Mouse (Mus musculus): ENCODE data around the gene Pxylp1. TPM values are rescaled to one million over a fixed set of nuclear protein-coding genes. Genes with fewer than 3 reads are reported as not detected.

The Pxylp1 gene
- total and polyA plus RNA-seq, 2 experiments from 2014 or later: 22.6 to 35.1 TPM

- H3K4me3 ChIP-seq (ENCODE audit: low read depth, low read length): no peak overlapping the region
- H3K4me2 ChIP-seq (ENCODE audit: low read depth): no peak overlapping the region
Measured at GRCm38 (mm10) chr9:96835374-96835921, 57.0 kb downstream of the Pxylp1 start.

GRCm38 (mm10) chr9:96833606-96834005 lies 58.9 kb downstream of the Pxylp1 start:
- Histone ChIP-seq H3K27ac (ENCODE audit: low read depth, low read length) (no peak overlapping the region), H3K4me3 (ENCODE audit: low read depth, low read length) (no peak overlapping the region), H3K4me1 (ENCODE audit: insufficient read depth) (peaks cover 8% of the 10 kb centered on the region; the same call in 1 of the 2 replicates), H3K9ac (no peak overlapping the region), H3K9me3 (ENCODE audit: low read length) (no peaks in the 10 kb centered on the region), H3K36me3 (ENCODE audit: insufficient read depth) (no peaks in the 10 kb centered on the region), H3K4me2 (ENCODE audit: low read depth) (no peak overlapping the region), H3K27me3 (ENCODE audit: insufficient read depth, low read length) (no peaks in the 10 kb centered on the region)
- no peak for TF ChIP-seq CTCF (IDR thresholded peaks at IDR 0.05; ENCODE audit: low read depth)
- no peak for ATAC-seq
- no peak for DNase-seq
- 59% methylated on average over 5 of the region's 5 CpGs for WGBS

More at GRCm38 (mm10) chr9:96835374-96835921, 57.0 kb downstream of the Pxylp1 start:
- H3K9me3 ChIP-seq (ENCODE audit: low read length): no peaks in the 10 kb centered on the region
- no peak for TF ChIP-seq CTCF (IDR thresholded peaks at IDR 0.05; ENCODE audit: low read depth)
- no peak overlapping the region for H3K9ac ChIP-seq
- peaks cover 8% of the 10 kb centered on the region; the same call in 1 of the 2 replicates for H3K4me1 ChIP-seq (ENCODE audit: insufficient read depth)
- 87% methylated on average over 6 of the region's 6 CpGs for WGBS
- no peak overlapping the region for H3K27ac ChIP-seq (ENCODE audit: low read depth, low read length)
- no peak for ATAC-seq
- H3K36me3 ChIP-seq (ENCODE audit: insufficient read depth): no peaks in the 10 kb centered on the region
- no peaks in the 10 kb centered on the region for H3K27me3 ChIP-seq (ENCODE audit: insufficient read depth, low read length)
- no peak for DNase-seq

GRCm38 (mm10) chr9:96832516-96832915 lies 60.0 kb downstream of the Pxylp1 start:
- Histone ChIP-seq H3K9me3 (ENCODE audit: low read length) (no peaks in the 10 kb centered on the region), H3K27me3 (ENCODE audit: insufficient read depth, low read length) (no peaks in the 10 kb centered on the region), H3K4me2 (ENCODE audit: low read depth) (no peak overlapping the region), H3K36me3 (ENCODE audit: insufficient read depth) (0 out of 2 replicates have a peak, but pooled peaks cover 3% of the 10 kb centered on the region), H3K9ac (no peak overlapping the region), H3K4me1 (ENCODE audit: insufficient read depth) (no peaks in the 10 kb centered on the region), H3K4me3 (ENCODE audit: low read depth, low read length) (no peak overlapping the region), H3K27ac (ENCODE audit: low read depth, low read length) (no peak overlapping the region)
- 89% methylated on average over 4 of the region's 4 CpGs for WGBS
- ATAC-seq (no peak), DNase-seq (no peak)
- TF ChIP-seq CTCF (IDR thresholded peaks at IDR 0.05; ENCODE audit: low read depth): no peak

GRCm38 (mm10) chr9:96830856-96831359 lies 61.6 kb downstream of the Pxylp1 start:
- Histone ChIP-seq H3K4me1 (ENCODE audit: insufficient read depth) (no peaks in the 10 kb centered on the region), H3K27me3 (ENCODE audit: insufficient read depth, low read length) (no peaks in the 10 kb centered on the region), H3K4me2 (ENCODE audit: low read depth) (peak overlapping the region; percentile 13), H3K9ac (no peak overlapping the region), H3K4me3 (ENCODE audit: low read depth, low read length) (no peak overlapping the region), H3K36me3 (ENCODE audit: insufficient read depth) (peaks cover 3% of the 10 kb centered on the region; the same call in 1 of the 2 replicates), H3K9me3 (ENCODE audit: low read length) (no peaks in the 10 kb centered on the region), H3K27ac (ENCODE audit: low read depth, low read length) (no peak overlapping the region)
- ATAC-seq (peak; percentile 19; the same call in 1 of the 2 replicates), DNase-seq (no peak)
- TF ChIP-seq CTCF (IDR thresholded peaks at IDR 0.05; ENCODE audit: low read depth): no peak
- WGBS: 27% methylated on average over 17 of the region's 17 CpGs

GRCm38 (mm10) chr9:96829682-96830081 lies 62.8 kb downstream of the Pxylp1 start:
- no peak overlapping the region for H3K9ac ChIP-seq
- no peaks in the 10 kb centered on the region for H3K4me1 ChIP-seq (ENCODE audit: insufficient read depth)
- H3K4me3 ChIP-seq (ENCODE audit: low read depth, low read length): no peak overlapping the region
- WGBS: 85% methylated on average over 2 of the region's 3 CpGs
- DNase-seq (no peak), ATAC-seq (no peak)
- peak; percentile 27; the same call in 1 of the 2 replicates for TF ChIP-seq CTCF (IDR thresholded peaks at IDR 0.05; ENCODE audit: low read depth)
- no peaks in the 10 kb centered on the region for H3K27me3 ChIP-seq (ENCODE audit: insufficient read depth, low read length)
- H3K36me3 ChIP-seq (ENCODE audit: insufficient read depth): peaks cover 3% of the 10 kb centered on the region
- no peaks in the 10 kb centered on the region for H3K9me3 ChIP-seq (ENCODE audit: low read length)
- no peak overlapping the region for H3K4me2 ChIP-seq (ENCODE audit: low read depth)
- no peak overlapping the region for H3K27ac ChIP-seq (ENCODE audit: low read depth, low read length)

GRCm38 (mm10) chr9:96828071-96828470 lies 64.4 kb downstream of the Pxylp1 start:
- 76% methylated on average over 2 of the region's 2 CpGs for WGBS
- no peak overlapping the region for H3K27ac ChIP-seq (ENCODE audit: low read depth, low read length)

GRCm38 (mm10) chr9:96827002-96827785 lies 65.3 kb downstream of the Pxylp1 start:
- Histone ChIP-seq H3K36me3 (ENCODE audit: insufficient read depth) (peaks cover 3% of the 10 kb centered on the region), H3K27ac (ENCODE audit: low read depth, low read length) (no peak overlapping the region), H3K9me3 (ENCODE audit: low read length) (no peaks in the 10 kb centered on the region), H3K4me1 (ENCODE audit: insufficient read depth) (no peaks in the 10 kb centered on the region), H3K4me2 (ENCODE audit: low read depth) (no peak overlapping the region), H3K27me3 (ENCODE audit: insufficient read depth, low read length) (no peaks in the 10 kb centered on the region), H3K4me3 (ENCODE audit: low read depth, low read length) (no peak overlapping the region), H3K9ac (no peak overlapping the region)
- ATAC-seq: no peak
- DNase-seq: no peak
- TF ChIP-seq CTCF (IDR thresholded peaks at IDR 0.05; ENCODE audit: low read depth): no peak
- WGBS: 69% methylated on average over 12 of the region's 12 CpGs

More at GRCm38 (mm10) chr9:96828071-96828470, 64.4 kb downstream of the Pxylp1 start:
- Histone ChIP-seq H3K9ac (no peak overlapping the region), H3K4me3 (ENCODE audit: low read depth, low read length) (no peak overlapping the region), H3K36me3 (ENCODE audit: insufficient read depth) (peaks cover 3% of the 10 kb centered on the region), H3K4me2 (ENCODE audit: low read depth) (no peak overlapping the region), H3K9me3 (ENCODE audit: low read length) (no peaks in the 10 kb centered on the region), H3K27me3 (ENCODE audit: insufficient read depth, low read length) (no peaks in the 10 kb centered on the region), H3K4me1 (ENCODE audit: insufficient read depth) (no peaks in the 10 kb centered on the region)
- no peak for ATAC-seq
- no peak for DNase-seq
- no peak for TF ChIP-seq CTCF (IDR thresholded peaks at IDR 0.05; ENCODE audit: low read depth)

Data from forebrain, postnatal 0 days (tissue).